Mouse (Mus musculus): ENCODE results near the gene Cacna1d. TPM values are rescaled to one million over a fixed set of nuclear protein-coding genes. Genes with fewer than 3 reads are reported as not detected.

Gene Cacna1d
- total and polyA plus RNA-seq, 3 experiments = 0.04 to 0.66 (median 0.08) TPM

DNA sequence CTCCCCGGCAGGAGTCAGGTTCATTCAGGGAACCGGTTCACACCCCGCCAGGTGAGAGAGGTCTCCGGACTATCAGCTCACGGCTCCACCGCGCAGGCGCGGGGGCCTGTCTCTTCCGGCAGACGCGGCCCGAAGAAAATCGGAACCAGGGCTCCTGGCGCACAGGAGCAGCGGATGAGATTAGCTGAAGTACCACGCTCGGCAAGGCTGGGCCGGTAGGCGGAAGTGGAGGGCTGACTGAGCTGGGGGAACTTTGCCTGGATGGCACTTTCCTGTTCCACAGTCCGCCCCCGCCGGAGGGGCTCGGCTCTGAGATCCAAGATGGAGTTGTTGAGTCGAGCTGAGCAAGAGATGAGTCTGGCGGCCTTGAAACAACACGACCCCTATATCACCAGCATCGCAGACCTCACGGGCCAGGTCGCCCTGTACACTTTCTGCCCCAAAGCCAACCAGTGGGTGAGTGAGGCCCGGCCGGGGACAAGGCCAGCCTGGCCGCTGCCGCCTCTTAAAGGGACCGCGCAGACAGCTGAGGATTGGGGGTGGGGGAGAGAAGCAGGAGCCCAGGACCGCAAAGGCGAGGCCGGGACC, 11.8 kb downstream of the Cacna1d start, which contains the start of gene Dcp1a:
Dcp1a (plus strand) TSS at position 175 of the 588 bp plus-strand sequence.
- dilution Hi-C loops (cut with MboI; ENCODE audit: extremely low pct_ligation_motif_present, extremely low pct_unique_long_range_greater_than_20kb, low sequenced_read_pairs) (no loop called here), in situ Hi-C loops (cut with MboI; ENCODE audit: low pct_ligation_motif_present, low pct_unique_long_range_greater_than_20kb, low sequenced_read_pairs) (no loop called here)
- H3K4me1 ChIP-seq (ENCODE audit: control insufficient read depth in 1 of 2, insufficient read depth in 2 of 2) = peaks cover 0 to 15% of the 10 kb centered on the region in 2 experiments; a peak in 2 of 4 replicates
- peak; percentile 97 for DNase-seq (ENCODE audit: extremely low read depth)
- peaks cover 28% of the 10 kb centered on the region for H3K79me2 ChIP-seq (replicated peaks; ENCODE audit: control insufficient read depth, extremely low read depth, insufficient read depth, poor library complexity, severe bottlenecking)
- TF ChIP-seq ELF1 (IDR thresholded peaks at IDR 0.05; ENCODE audit: low read depth, low read length) = peak; percentile 96
- no peak for TF ChIP-seq USF2 (conservative IDR thresholded peaks at IDR 0.05; ENCODE audit: low read depth, low read length)
- TF ChIP-seq ZKSCAN1 (IDR thresholded peaks at IDR 0.05; ENCODE audit: borderline replicate concordance, low read depth, low read length) = no peak
- 0 out of 2 replicates have a peak, but pooled peaks have one; percentile 9 for TF ChIP-seq UBTF (IDR thresholded peaks at IDR 0.05; ENCODE audit: low read depth, low read length)
- peak; percentile 63; the same call in 1 of the 2 replicates for TF ChIP-seq E2F4 (IDR thresholded peaks at IDR 0.05; ENCODE audit: insufficient replicate concordance, low read depth, low read length)
- peak; percentile 92 for TF ChIP-seq IRF4 (IDR thresholded peaks at IDR 0.05; ENCODE audit: low read depth, low read length)
- TF ChIP-seq CTCF (conservative IDR thresholded peaks at IDR 0.05 in 1 of 2, IDR thresholded peaks at IDR 0.05 in 1 of 2; ENCODE audit: low read depth in 2 of 2, low read length in 2 of 2) = no peak
- peak; percentile 64 for TF ChIP-seq ETS1 (conservative IDR thresholded peaks at IDR 0.05; ENCODE audit: low read depth, low read length)
- peak; percentile 92 for TF ChIP-seq RCOR1 (conservative IDR thresholded peaks at IDR 0.05; ENCODE audit: low read depth, low read length)
- TF ChIP-seq USF1 (IDR thresholded peaks at IDR 0.05; ENCODE audit: low read depth, low read length) = peak; percentile 22; the same call in 1 of the 2 replicates
- no peak for TF ChIP-seq POLR2AphosphoS2 (IDR thresholded peaks at IDR 0.05; ENCODE audit: low read depth, low read length)
- peak; percentile 95 for TF ChIP-seq MEF2A (IDR thresholded peaks at IDR 0.05; ENCODE audit: borderline replicate concordance, low read depth, low read length)
- TF ChIP-seq PAX5 (IDR thresholded peaks at IDR 0.05; ENCODE audit: low read length) = no peak
- peak; percentile 94 for TF ChIP-seq TCF12 (IDR thresholded peaks at IDR 0.05; ENCODE audit: low read depth, low read length)
- TF ChIP-seq JUN (IDR thresholded peaks at IDR 0.05; ENCODE audit: insufficient read depth, low read depth, low read length) = no peak
- peak; percentile 88 for TF ChIP-seq MXI1 (IDR thresholded peaks at IDR 0.05; ENCODE audit: low read depth, low read length)
- TF ChIP-seq GABPA (IDR thresholded peaks at IDR 0.05; ENCODE audit: insufficient replicate concordance, low read depth, low read length) = peak; percentile 84; the same call in 1 of the 2 replicates
- peak; percentile 43 for TF ChIP-seq BHLHE40 (IDR thresholded peaks at IDR 0.05; ENCODE audit: low read depth, low read length)
- peak; percentile 85; the same call in 1 of the 2 replicates for TF ChIP-seq MAX (IDR thresholded peaks at IDR 0.05; ENCODE audit: low read length)
- TF ChIP-seq SIN3A (IDR thresholded peaks at IDR 0.05; ENCODE audit: low read length) = peak; percentile 98
- TF ChIP-seq RAD21 (IDR thresholded peaks at IDR 0.05; ENCODE audit: low read depth, low read length) = no peak; the same call in 1 of the 2 replicates
- peak; percentile 85 for TF ChIP-seq TBP (conservative IDR thresholded peaks at IDR 0.05; ENCODE audit: low read depth, low read length)
- TF ChIP-seq NELFE (IDR thresholded peaks at IDR 0.05; ENCODE audit: low read depth, low read length) = peak; percentile 88
- TF ChIP-seq HCFC1 (IDR thresholded peaks at IDR 0.05; ENCODE audit: low read depth, low read length) = peak; percentile 99
- no peak for TF ChIP-seq CHD1 (IDR thresholded peaks at IDR 0.05; ENCODE audit: low read depth, low read length)
- peak; percentile 77 for TF ChIP-seq ZMIZ1 (IDR thresholded peaks at IDR 0.05; ENCODE audit: low read depth, low read length)
- TF ChIP-seq NRF1 (IDR thresholded peaks at IDR 0.05; ENCODE audit: low read depth, low read length) = peak; percentile 96
- TF ChIP-seq MYC (IDR thresholded peaks at IDR 0.05; ENCODE audit: low read depth, low read length) = peak; percentile 84; the same call in 1 of the 2 replicates
- no peak for TF ChIP-seq JUND (conservative IDR thresholded peaks at IDR 0.05; ENCODE audit: low read depth, low read length)
- peak; percentile 61 for TF ChIP-seq CHD2 (IDR thresholded peaks at IDR 0.05; ENCODE audit: low read length)
- TF ChIP-seq MAZ (IDR thresholded peaks at IDR 0.05; ENCODE audit: low read depth, low read length) = peak; percentile 99
- TF ChIP-seq ZNF384 (IDR thresholded peaks at IDR 0.05; ENCODE audit: low read depth, low read length) = peak; percentile 26; the same call in 1 of the 2 replicates
- no peak for TF ChIP-seq SMC3 (IDR thresholded peaks at IDR 0.05; ENCODE audit: low read depth, low read length)
- TF ChIP-seq EP300 (IDR thresholded peaks at IDR 0.05; ENCODE audit: low read length) = no peak
- TF ChIP-seq POLR2A (IDR thresholded peaks at IDR 0.05; ENCODE audit: low read depth, low read length) = peak; percentile 81
- TF ChIP-seq ZC3H11A (IDR thresholded peaks at IDR 0.05; ENCODE audit: low read depth, low read length) = peak; percentile 10; the same call in 1 of the 2 replicates
- TF ChIP-seq MAFK (IDR thresholded peaks at IDR 0.05; ENCODE audit: insufficient replicate concordance, low read length) = peak; percentile 57; the same call in 1 of the 2 replicates
- TF ChIP-seq KAT2A (IDR thresholded peaks at IDR 0.05; ENCODE audit: insufficient replicate concordance, low read length) = peak; percentile 96
- peaks cover 14 to 29% of the 10 kb centered on the region in 2 experiments for H3K36me3 ChIP-seq (replicated peaks in 1 of 2; ENCODE audit: control insufficient read depth in 1 of 2, insufficient read depth in 1 of 2, low read length in 1 of 2)
- H3K4me2 ChIP-seq (ENCODE audit: insufficient read depth, low read depth, poor library complexity, severe bottlenecking) = peak within 1 kb of the TSS; percentile 96
- H3K9ac ChIP-seq (ENCODE audit: insufficient read depth, low read depth) = peak within 1 kb of the TSS; percentile 57
- H3K4me3 ChIP-seq (replicated peaks in 1 of 3; ENCODE audit: low read depth in 2 of 3, low read length in 2 of 3, poor library complexity in 1 of 3) = peak within 1 kb of the TSS; percentile 87 to 98 (median 96)
- H3K27ac ChIP-seq (ENCODE audit: insufficient read depth, low read depth) = peak within 1 kb of the TSS; percentile 50
- no peaks in the 10 kb centered on the region for H3K9me3 ChIP-seq (replicated peaks; ENCODE audit: low read length)
- no peaks in the 10 kb centered on the region for H3K27me3 ChIP-seq (replicated peaks)

Measured in CH12.LX (cell line).